Mouse (Mus musculus): ENCODE results near the gene Fbxo36.

Fbxo36 gene

GRCm38 (mm10) chr1:84839309-84840017 is at the start of gene Fbxo36:
TSS of gene Fbxo36 (plus strand) at chr1:84839841.
- peak; percentile 99 for DNase-seq (ENCODE audit: low read depth, low spot score)

DNA sequence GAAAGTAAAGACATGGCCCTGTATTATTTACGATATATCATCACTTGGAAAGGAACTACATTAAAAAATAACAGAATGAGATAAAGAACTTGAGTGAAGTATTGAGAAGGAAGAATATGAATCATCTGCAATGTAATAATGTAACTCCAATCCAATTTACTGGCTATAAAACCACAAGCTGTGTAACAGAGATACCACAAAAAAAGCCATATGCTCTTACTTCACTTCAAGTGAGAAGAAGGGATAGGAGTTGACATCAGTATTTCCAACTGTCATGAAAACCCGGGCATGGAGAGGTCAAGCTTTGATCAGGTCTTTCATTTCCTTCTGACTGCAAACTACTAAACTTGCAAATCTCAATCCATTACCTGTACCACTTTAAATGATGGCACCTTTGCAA is 48.2 kb upstream of the Fbxo36 start:
- DNase-seq (ENCODE audit: low read depth, low spot score): no peak

GRCm38 (mm10) chr1:84795335-84795734 is 44.3 kb upstream of the Fbxo36 start:
- DNase-seq (ENCODE audit: low read depth, low spot score): no peak

DNA sequence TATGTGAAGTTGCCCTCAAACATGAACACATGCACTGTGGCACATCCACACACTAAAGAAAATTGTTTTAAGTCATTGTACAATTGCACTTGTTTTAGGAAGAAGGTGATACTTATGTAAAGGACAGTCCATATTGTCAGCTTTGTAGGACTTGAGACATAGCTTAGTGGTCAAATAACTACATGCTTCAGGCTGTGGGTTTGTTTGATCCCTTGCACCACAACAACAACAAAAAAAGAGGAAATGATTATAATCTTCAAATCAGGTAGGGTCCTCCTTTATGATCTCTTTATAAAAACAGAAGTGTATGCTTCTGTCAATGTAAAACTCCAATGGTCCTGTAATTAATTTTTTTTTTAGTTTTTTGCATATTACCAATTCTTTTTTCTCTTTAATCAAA is 40.5 kb upstream of the Fbxo36 start:
- no peak for DNase-seq (ENCODE audit: low read depth, low spot score)

DNA sequence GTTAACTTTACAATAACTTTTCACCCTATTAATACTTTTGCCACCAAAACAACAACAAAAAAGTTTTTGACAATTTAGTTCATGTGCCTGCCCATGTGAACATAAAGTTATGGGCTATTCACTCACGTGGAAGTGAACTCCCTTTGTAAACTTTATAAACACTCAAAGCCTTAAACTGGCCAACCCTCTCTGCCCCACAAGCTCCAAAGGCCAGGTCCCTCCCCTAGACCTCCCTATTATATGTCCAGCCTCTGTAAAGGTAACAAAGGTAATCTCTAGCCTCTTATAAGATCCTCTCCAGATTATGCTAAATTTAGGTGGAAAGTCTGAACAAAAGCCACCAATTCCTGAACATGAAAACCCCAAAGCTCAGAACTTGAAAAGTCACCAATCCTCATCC is 35.9 kb upstream of the Fbxo36 start:
- DNase-seq (ENCODE audit: low read depth, low spot score): no peak

- no peak for DNase-seq (ENCODE audit: low read depth, low spot score)
These were observed 22.0 kb upstream of the Fbxo36 start for GRCm38 (mm10) chr1:84817596-84817995.

GRCm38 (mm10) chr1:84825091-84825490 is 14.6 kb upstream of the Fbxo36 start:
- DNase-seq (ENCODE audit: low read depth, low spot score): no peak

DNA sequence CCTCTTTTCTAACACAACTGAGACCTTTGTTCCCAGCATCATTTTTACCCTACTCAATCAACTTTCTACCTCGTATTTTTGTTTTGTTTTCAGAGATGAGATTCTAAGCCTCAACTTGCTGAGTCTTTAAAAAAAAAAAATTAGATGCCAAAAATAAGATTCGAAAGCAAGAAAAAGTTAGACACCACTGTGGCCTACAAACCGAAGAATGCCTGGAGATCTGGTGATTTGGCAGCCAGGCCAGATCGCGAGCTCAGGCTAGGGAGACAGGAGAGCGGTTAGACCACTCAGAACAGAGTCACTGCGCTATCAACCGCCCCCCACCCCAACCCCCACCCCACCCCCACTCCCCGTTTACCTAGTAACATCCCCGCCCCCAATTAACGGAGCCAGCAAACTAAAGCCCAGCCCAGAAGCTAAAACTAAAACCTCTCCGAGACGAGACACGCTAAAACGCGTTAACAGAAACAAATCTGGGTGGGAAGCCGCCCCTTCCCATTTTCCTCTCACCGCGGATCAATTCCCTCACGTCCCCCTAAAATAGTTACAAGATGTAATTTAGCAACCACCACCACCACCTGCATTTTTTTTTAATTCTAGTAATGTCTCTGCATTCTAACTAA is 2.0 kb upstream of the Fbxo36 start:
- DNase-seq (ENCODE audit: low read depth, low spot score): peak; percentile 35

DNA sequence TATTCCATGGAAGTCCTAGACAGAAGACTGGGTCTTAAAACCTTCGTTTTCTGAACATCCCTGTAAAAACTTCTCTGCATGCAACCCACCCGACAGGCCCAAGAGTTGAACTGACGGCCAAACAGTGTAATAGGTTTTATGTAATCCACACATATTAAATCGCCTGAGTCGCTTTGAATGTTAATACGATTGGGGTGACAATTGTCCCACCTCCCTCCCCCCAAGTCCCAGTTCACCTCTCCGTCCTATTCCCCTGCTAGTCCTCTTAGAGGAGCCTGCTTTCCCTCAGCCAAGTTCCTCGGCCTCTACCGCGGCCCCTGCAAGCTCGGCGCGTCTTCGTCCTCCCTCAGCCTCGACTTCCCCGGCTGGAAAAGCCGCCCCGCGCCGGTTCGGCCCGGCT is 1.5 kb upstream of the Fbxo36 start:
- no peak for DNase-seq (ENCODE audit: low read depth, low spot score)

DNA sequence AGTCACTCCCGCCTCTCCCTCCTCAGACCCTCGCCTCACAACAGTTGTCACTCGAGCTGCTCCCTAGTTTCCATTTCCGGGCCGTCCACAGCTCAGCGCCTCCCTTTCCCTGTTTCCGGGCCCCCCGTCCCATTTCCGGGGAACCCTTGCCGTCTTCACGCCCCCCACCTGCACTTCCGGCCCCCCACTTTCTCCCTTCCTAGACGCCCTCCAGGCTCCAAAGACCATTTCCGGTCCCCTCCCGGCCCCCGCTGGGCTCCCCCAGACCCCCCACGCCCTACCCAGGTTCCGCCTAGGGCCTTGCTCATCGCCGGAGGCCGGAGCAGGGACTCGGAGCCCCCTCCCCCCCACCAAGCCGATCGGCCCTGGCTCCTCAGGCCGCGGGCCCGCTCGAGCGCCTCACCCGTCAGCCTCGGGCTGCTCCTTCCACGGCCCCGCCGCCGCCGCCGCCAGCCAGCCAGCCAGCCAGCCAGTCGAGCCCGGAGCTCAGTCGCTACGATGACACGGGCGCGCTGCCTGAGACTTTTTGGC is 955 bp upstream of the Fbxo36 start:
- peak; percentile 80 for DNase-seq (ENCODE audit: low read depth, low spot score)

DNA sequence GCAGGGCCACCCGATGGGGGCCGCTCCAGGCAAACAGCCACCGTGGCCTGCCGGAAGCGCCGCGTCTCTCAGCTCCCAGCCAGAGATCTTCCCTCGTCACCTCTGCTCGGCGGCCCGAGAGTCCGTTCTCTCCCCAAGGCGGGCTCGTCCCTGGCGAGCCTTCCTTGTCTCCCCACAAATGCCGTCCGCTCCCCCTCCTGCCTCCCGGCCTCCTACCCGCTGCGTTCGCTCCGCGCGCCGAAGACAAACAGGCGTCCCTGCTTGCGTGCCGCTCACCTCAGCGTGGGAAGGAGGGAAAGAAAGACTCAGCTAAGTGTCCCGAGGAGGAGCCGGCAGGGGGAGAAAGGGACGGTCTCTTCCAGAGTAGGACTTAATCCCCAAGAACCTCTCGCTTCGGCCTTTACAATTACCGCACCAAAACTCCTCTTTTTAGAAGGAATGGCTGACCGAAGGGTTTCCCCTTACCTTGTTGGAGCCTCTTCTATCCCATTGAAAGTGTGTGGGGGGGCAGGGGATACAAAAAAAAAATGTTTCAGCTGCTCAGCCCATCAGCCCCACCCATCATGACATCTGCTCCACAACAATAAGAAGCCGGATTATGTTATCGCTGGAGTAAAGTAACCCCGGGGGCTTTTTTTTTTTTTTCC is 500 bp downstream of the Fbxo36 start, which contains the start of gene Trip12:
Gene Trip12, minus strand, starts transcription at position 499 of the 647 bp plus-strand sequence.
- DNase-seq (ENCODE audit: low read depth, low spot score): peak; percentile 86

- no peak for DNase-seq (ENCODE audit: low read depth, low spot score)
These were observed 1.4 kb downstream of the Fbxo36 start for GRCm38 (mm10) chr1:84841061-84841460.

- DNase-seq (ENCODE audit: low read depth, low spot score): no peak
These were observed 3.7 kb downstream of the Fbxo36 start for GRCm38 (mm10) chr1:84843366-84843765.

DNA sequence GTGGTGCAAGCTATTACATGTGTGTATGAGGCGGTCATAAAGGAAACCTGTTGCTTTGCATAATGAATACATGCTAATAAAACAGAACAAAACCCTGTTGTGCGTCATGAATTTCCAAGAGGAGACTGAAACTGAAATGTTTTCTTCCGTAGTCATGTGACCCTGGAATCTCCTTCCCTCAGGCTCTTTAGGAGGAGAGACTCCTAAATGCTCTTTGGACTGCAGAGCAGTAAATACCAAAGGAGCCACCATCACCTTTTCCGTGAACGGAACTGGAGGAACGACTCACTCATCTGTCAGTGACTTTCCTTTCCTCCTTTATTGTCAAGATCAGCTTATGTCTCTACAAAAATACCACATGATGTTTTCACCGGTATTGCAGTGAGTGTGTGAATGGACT is 8.1 kb downstream of the Fbxo36 start:
- DNase-seq (ENCODE audit: low read depth, low spot score): peak; percentile 67

- DNase-seq (ENCODE audit: low read depth, low spot score): no peak
These were observed 8.7 kb downstream of the Fbxo36 start for GRCm38 (mm10) chr1:84848335-84848734.

DNA sequence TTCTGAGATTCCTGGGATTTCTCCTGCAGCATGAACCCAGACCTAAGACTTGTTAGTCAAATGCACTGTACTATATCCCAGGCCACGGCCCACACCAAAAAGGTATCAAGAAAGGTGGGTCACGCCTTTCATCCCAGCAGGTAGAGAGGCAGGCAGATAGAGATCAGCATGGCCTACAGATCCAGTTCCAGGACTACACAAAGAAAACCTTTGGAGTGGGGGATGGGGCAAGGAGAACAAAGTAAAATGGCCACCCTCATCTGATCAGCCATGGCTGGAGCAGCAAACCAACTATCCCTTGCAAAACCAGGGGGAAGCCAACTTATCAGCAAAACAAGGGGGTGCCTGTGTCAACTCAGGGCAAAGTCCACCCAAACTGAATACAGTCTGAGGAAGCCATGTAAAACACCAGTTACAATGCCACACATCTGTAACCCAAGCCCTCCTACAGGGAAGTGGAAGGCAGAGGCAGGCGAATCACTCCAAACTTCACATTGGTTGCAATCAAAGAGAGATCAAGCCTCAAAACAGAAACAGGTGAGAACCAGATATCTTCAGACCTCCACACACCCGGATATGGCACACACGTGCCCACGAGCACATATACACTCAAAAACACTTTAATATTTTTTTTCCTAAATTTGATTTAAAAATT is 9.3 kb downstream of the Fbxo36 start:
- peak; percentile 87 for DNase-seq (ENCODE audit: low read depth, low spot score)

DNA sequence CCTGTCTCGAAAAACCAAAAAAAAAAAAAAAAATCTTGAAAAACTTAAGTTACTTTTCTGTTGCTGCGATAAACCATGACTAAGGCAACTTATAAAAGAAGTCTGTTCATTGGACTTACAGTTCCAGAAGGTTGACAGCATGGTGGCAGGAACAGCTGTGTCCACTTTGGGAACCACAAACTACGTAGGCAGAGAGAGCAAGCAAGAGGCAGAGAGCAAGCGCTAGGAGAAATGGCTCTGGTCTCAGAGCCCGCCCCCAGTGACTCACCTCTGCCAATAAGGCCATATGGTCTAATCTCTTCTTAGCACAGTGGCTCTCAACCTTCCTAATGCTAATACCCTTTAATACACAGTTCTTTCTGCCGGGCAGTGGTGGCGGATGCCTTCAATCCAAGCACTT is 10.2 kb downstream of the Fbxo36 start:
- peak; percentile 64 for DNase-seq (ENCODE audit: low read depth, low spot score)

DNA sequence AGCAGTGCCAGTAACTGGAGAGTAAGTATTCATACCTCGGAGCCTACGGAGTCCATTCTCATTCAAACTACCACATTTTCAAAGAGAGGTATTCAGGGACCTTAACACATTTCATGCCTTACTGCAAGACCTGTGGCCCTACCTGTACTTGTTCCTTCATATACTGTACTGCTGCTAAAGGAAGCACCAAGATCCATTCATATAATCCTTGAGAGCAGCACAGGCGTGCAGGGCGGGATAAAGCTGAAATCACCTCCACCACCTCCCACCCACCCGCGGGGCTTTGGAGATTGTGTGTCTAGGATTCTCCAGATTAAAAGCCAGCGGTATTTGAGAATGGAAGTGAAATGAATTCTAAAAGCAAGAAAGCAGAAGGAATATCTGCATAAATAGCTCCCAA is 10.8 kb downstream of the Fbxo36 start:
- DNase-seq (ENCODE audit: low read depth, low spot score): no peak

DNA sequence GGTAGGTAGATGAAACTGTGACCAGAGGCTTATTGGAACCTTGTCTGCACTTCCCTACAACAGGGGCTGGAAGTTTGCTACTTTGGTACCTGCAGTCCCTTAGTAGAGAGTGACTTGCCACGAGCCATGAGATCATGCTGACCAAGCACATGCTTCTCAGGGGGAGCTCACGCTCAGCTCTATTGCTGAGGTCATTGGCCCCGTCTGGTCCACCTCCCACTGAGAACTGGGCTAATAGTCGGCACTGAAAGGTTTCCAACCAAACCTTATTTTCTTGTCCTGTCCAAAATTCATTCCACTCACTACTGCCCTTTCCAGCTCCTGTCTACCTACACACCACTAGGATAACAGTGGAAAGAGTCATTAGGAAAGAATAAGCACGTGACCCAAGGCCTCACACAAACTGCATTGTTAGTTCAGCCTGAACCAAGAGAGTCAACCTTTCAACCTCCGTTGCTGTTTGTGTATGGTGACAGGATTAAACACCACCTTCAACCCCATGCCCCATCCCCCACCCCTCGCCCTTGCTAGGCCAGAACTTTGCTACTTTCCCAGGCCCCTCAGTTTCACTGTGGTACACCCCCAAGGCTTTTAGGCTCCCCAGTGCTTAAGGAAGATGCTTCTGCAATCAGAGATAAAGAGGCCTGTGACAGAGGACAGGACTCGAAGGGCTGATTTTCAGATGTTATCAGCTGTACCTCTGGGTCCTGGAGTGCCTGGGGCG is 12.0 kb downstream of the Fbxo36 start:
- DNase-seq (ENCODE audit: low read depth, low spot score): peak; percentile 63

DNA sequence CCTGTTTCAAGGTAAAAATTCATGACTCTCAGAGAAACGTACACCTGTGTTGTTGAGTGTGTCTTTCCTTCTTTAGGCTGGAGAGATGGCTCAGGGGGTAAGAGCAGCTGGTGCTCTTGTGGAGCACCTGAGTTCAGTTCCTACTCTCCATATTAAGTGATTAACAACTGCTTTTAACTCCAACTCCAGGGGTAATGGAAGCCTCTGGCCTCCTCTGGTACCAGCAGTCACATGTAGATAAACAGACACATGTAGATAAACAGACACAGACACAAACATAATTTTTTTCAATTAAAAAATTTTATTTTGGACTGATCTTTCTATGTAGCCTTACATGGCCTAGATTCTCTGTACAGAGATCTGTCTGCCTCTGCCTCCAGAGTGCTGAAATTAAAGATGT is 14.1 kb downstream of the Fbxo36 start:
- no peak for DNase-seq (ENCODE audit: low read depth, low spot score)

GRCm38 (mm10) chr1:84854966-84855365 is 15.3 kb downstream of the Fbxo36 start:
- no peak for DNase-seq (ENCODE audit: low read depth, low spot score)
